Mouse (Mus musculus) brain, embryonic 14.5 days (tissue): ENCODE measurements around the gene Ulk1.

Source experiments
- CTCF ChIP-seq: fragments of 200-500 bp; IDR thresholded peaks from 2 replicates; pipeline ENCODE4 v1.5.1; 2012; ENCODE audit warnings: inconsistent platforms, mild to moderate bottlenecking, moderate library complexity, borderline replicate concordance; ENCODE audit not compliant: insufficient read depth, insufficient read length; ENCODE audit errors: extremely low read depth
- POLR2A ChIP-seq: fragments of 200-500 bp; IDR thresholded peaks from 2 replicates; pipeline ENCODE4 v1.6.1; 2012; ENCODE audit warnings: mild to moderate bottlenecking, inconsistent platforms, borderline replicate concordance; ENCODE audit not compliant: poor library complexity, insufficient read depth, insufficient read length, severe bottlenecking; ENCODE audit errors: extremely low read depth

- TF ChIP-seq POLR2A = no peak
- TF ChIP-seq CTCF = no peak
Observed at GRCm38 (mm10) chr5:110839038-110839677, 29.3 kb upstream of the Ulk1 start.
